Mouse (Mus musculus) cerebellum, postnatal 4 days (tissue): ENCODE measurements at regions not wholly inside any gene's neighbourhood (a gene's known extent, or its start where the extent isn't known, plus 50 kb on each side); places are given as distances from the start of the nearest gene placed in this dataset.

Source experiments
- DNase-seq, 2 experiments: peaks; one replicate each; pipeline ENCODE4 v3.0.0; 2022; ENCODE audit warnings: low spot score in 2 of 2, mixed read lengths in 1 of 2

DNA sequence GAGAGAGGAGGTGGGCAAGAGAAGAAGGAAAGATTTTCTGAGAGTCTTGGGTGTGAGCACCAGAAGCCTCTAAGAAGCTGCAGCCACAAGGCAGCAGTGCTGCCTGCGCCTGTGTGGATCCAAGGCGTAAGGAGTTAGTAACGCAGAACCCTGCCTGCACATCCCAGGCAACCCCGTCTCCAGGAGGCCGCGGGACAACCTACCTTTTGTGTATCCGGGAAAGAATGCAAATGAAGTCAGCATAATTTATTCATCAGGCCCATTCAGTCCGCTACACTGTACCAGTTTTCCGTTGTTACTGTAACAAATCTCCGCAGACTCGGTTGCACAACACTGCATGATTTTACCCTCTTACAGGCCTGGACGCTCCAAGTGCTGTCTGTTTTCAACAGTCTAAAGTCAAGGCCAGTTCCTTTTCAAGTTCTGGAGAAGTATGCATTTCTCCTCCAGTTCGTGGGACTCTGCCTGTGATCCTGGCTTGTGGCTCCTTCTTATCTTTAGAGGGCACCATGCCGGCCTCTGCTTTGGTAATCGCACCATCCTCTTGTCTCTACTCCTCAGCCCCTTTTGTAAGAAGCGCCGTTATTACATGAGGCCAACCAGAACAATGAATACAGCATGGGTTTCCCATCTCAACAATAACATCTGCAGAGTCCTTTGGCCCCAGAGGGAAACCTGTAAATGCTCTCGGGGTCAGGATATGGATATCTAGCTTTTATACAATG lies 133.8 kb downstream of the Nufip1 start:
- DNase-seq: no peak

DNA sequence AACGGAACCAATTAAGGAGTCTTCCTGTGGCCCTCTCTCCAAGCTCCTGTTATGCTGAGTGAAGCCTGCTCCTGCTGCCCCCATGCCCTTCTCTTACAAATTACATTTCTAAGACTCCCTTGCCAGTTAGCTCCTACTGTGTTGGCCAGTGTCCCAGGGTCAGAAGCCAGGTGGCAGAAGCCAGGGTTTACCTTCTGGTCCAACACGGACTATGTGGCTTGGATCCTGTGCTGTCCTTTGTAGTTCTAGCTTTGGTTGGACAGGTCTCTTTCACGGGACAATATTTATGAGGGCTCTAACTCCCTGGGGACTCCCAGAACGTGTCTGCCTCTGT lies 134.3 kb downstream of the Nufip1 start:
- DNase-seq: no peak

GRCm38 (mm10) chr14:76247664-76248063 lies 137.0 kb downstream of the Nufip1 start:
- DNase-seq: peak in 1 of 2 experiments; percentile 24

DNA sequence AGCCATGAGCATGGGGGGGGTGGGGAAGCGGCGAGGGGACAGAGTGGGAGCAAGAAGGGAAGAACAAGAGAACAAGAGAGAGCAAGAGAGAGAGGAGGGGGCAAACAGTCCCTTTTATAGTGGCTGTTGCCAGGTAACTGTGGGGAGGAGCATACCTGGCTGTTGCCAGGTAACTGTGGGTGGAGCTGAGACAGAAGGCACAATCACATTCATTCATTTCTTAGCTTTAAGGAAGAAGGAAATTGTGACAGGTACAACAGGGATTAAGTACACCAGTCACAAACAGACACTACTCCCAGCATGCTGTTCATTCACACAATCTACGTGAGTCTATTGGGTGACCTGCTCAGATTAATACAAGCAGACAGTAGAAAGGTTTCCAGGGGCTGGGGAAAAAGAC lies 143.2 kb downstream of the Nufip1 start:
- DNase-seq: no peak

GRCm38 (mm10) chr14:76254565-76255501 lies 144.1 kb downstream of the Nufip1 start:
- DNase-seq: peak; percentile 51 to 70

GRCm38 (mm10) chr14:76255971-76256370 lies 145.3 kb downstream of the Nufip1 start:
- DNase-seq: no peak

GRCm38 (mm10) chr14:76258626-76259025 lies 147.9 kb downstream of the Nufip1 start:
- DNase-seq: no peak

- no peak for DNase-seq
Measured at GRCm38 (mm10) chr14:76260628-76261293, 150.1 kb downstream of the Nufip1 start.

DNA sequence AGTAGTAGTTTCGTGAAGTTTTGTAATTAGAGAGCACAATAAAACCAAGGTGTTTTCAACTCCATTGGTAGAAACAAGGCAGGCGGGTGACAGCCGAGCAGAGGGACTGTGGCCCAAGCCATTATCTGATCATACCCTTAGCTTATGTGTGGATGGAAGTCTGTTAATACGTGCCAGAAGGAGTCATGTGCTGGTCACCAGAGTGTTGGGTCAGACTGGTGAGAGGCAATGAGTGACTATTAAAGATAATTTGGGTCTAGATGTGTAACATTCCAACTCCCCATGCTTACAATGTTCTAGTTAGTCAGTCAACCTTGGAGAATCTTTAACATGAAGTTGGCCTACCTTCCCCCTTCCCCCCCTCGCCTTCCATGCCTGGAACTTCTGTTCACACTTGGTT lies 151.1 kb upstream of the Tsc22d1 start:
- no peak for DNase-seq

- no peak for DNase-seq
Measured at GRCm38 (mm10) chr14:76265819-76266218, 148.9 kb upstream of the Tsc22d1 start.

GRCm38 (mm10) chr14:76266249-76266648 lies 148.5 kb upstream of the Tsc22d1 start:
- DNase-seq: no peak

GRCm38 (mm10) chr14:76267091-76267490 lies 147.7 kb upstream of the Tsc22d1 start:
- no peak for DNase-seq

- DNase-seq: no peak
Measured at GRCm38 (mm10) chr14:76271190-76271589, 143.6 kb upstream of the Tsc22d1 start.

- no peak for DNase-seq
Measured at GRCm38 (mm10) chr14:76272840-76273239, 141.9 kb upstream of the Tsc22d1 start.

GRCm38 (mm10) chr14:76276655-76277054 lies 138.1 kb upstream of the Tsc22d1 start:
- DNase-seq: no peak

DNA sequence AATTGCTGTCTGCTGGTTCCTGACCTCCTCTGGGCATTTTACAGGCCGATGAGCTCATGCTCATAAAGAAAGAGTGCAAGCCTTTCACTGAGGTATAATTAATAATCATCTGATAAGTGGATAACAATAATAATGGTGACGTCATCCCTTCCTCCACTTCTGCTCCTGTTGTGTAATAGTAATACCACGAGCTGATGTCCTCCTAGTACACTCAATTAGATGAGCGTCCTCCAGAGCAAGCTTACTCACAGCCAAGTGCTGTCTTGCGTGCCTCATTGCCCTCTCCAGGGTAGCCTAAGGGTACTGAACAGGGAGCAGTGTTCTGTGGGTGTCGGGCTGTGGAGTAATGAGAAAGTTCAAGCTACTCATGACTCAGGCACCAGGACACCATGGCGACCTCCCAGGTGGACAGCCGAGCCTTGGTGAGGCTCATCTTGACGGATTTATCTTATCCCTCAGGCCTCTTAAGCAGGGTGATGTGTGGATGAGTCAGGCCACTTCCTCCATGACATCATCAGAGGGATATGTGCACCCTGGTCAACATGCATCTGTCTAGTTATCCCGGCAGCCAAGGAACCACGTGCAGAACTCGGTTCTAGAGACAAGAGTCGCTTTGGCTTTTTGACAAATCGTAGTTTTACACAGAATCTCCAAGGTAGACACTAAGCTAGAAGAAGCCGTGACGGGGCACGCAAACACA lies 135.9 kb upstream of the Tsc22d1 start:
- no peak for DNase-seq

DNA sequence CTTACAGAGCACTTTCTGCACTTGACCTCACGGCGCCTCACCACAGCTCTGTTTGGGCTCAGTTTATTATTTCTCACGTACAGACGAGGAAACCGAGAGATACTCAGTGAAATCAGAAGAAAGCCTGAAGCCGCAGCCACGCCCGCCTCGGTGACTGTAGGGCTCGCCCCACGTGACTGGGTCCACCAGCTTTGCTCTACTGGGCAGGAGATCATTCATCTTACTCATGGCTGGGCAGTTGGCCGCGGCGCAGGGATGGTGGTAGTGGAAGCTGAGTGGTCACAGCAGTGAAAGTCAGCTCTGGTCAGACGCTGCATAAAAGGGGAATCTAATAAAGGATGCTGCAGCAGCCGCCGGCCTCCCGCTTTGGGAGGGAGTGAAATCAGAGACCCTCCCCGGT lies 135.2 kb upstream of the Tsc22d1 start:
- DNase-seq: no peak

DNA sequence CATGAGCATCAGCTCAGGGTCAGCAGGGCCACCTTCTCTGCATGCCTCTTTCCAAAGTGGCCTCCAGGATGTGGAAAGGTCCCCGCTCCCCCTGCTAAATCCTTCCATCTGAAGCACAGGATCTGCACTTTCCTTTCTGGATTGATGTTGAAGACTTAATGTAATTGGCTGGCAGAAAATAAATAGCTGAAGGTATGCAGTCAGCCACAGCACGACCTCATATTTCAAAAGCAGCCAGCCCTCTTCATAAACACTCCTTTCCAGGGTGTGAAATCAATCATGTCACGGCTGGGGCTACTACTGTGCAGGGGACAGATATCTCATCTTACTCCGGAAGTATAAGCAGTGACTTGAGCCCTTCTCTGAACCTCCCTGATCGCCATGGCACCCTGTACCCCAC lies 132.9 kb upstream of the Tsc22d1 start:
- DNase-seq: no peak

GRCm38 (mm10) chr14:76287768-76288167 lies 127.0 kb upstream of the Tsc22d1 start:
- no peak for DNase-seq

GRCm38 (mm10) chr14:76290401-76291018 lies 124.3 kb upstream of the Tsc22d1 start:
- no peak for DNase-seq

- DNase-seq: no peak
Measured at GRCm38 (mm10) chr14:76292211-76292610, 122.5 kb upstream of the Tsc22d1 start.
